Mouse (Mus musculus) urinary bladder, postnatal 36 days (tissue): ENCODE measurements at regions not wholly inside any gene's neighbourhood (a gene's known extent, or its start where the extent isn't known, plus 50 kb on each side); places are given as distances from the start of the nearest gene placed in this dataset.

ENCODE experiments used
- DNase-seq, 2 experiments: peaks; one replicate each; pipeline ENCODE4 v3.0.0; 2022; ENCODE audit warnings: low spot score in 2 of 2, mixed read lengths in 1 of 2

DNA sequence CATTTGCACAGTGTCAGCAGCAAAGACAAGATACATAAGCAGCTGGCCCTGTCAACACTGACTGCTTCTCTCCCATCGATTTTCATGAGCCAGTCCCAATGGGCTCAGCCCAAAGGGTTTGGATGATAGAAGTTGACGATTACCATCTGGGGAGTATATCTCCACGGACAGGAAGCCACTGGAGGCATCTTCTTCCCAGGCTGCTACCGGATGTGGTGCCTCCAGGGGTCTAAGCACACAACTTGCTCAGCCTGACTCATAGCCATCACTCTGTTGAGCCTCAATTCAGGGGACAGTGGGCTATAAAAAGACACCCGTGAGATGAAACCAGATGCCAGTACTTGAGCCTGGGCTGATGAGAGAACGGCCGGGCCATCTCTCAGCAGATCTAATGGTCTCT lies 71.1 kb upstream of the Hif1a start:
- DNase-seq, result no peak

DNA sequence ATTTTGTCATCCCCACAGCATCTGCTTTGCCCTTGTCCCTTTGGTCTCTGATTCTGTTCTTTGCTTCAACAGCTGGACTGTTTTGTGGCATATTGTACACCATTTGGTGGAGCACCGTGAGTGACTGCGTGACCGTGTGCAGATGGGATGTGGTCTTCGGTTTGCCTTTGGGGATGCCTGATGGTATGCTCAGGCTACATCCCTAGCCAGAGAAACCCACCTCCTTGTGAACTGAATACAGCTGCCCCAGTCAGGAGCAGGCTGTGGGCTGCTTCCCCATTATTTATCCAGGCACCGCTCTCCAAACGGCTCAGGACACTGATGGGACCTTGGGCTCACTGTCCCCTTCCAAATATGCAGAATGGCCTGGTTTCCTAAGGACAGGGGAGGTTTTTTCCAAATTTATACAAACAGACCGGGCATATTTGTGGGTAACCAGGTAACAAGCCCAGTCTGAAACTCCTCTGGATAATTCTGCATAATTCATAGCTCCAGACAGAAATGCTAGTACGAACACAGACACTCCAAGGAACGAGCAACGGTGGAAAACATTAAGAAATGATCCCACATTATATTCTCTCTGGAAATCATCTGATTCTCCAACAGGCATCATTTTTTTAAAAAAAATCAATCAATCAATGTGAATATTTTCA lies 70.5 kb upstream of the Hif1a start:
- DNase-seq, result no peak

DNA sequence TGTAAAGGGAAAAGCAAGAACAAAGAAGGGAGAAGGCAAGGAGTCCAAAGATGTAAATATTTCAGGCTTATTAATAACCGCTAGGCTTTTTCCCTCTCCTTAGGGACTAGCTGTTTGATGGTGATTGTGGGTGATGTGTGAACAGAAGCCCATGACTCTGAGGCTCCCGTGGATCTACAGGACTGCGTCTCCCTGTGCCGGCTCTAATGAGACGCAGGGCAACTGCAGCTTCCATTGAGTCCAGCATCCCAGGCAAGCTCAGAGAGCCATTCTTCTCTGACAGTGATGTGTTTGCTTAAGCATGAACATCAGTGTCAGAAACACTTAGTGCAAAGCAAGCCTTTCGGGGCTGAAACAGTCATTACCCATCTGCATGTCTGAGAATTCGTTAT lies 70.0 kb upstream of the Hif1a start:
- no peak for DNase-seq

DNA sequence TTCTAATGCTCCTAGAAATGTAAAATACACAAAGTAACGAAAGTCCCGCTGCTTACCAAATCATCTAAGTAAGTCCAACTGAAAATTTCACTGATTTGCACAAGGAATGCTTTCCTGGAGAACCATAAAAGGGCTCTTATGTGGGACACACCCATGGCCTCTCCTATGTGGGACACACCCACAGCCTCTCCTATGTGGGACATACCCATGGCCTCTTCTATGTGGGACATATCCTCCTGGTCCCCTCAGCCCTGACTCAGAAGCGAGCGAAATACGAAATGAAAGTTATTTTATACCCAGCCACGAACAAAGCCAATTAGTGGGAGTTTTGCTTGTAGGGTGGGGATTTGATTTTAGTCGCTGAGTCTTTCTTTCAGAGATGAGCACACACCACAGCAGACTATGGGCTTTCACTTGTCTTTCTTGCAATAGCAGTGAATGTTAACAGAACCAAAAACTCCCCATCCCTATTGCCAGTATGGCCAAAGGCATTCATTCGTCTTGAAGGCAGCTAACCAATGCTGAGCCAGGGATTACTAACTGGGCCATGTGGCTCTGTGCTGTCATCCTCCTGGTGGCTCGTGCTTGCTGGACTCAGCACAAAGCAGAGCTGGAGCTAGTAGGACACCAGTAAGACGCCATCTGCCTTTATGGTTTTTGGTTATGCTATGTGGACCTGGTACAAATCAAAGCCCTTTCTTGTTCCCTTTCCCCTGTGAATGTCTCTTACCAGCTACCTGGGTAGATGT lies 69.4 kb upstream of the Hif1a start:
- no peak for DNase-seq

DNA sequence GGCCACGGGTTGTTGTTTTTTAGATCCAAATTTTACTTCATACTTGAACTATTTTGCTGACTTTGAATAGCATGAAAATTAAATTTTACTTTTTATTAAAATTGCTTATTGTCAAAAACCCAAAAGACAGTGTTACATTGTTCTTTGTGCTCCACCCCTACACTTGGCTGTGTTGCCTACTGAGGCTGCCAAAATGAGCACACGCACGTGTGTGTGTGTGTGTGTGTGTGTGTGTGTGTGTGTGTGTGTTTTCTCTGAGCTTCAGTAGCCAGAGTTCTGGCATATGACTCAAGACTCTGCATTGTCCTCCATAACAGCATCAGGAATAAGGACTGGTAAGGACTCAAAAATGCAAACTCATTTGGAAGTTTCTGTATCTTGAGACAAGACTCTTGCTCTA lies 68.4 kb upstream of the Hif1a start:
- DNase-seq, result no peak

DNA sequence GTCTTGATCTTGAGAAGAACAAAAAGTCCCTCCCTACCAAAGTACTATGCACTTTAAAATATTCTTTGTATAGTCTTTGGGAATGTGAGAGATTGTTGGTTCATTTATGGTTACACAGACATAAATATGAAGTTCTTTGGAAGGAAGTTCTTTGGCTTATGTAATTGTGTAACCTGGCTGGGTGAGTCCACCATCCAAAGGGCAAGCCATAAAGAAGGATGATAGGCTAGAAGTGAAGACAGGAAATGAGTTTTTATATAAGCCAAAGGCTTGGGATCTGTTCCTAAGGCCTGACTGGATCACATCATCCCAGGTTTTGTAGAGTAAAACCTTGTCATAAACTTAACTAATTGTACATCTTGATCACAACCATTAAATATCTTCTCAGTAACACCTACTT lies 65.0 kb upstream of the Hif1a start:
- no peak for DNase-seq

DNA sequence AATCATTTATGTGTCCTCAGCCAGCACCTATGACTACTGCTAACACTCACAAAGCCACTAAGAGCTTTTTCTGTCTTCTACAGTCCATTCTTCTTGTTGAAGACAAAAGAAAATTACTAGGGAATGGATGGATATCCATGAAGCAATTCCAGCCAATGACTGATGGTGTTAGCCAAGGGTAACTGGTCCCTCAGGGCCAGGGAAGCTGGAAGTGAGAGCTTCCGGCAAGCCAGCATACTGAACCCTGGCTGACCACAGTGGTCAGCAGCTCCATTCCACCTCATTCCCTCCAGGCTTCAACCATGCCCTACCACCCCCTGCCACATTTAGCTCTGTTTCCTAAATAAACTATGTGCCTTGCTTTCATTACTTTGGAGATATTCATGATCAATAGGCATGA lies 64.1 kb upstream of the Hif1a start:
- DNase-seq, result no peak

DNA sequence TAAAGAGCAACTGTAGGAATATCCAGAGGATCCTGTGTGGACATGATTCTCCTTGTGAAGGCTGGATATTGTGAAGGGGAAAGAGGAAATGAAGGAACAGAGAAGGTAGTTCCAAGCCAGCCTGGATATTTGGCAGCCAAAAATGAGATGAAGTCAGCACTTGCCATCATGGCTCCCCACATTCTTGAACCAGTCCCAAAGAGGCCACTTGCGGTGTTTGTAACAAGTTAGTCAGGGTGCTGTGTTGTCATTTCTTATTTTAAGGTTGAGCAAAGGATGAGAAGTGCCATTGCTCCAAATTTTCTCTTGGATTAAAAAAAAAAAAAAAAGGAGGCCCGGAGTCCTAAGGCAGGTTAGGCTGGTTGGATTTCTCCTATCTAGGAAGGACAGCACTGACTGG lies 63.3 kb upstream of the Hif1a start:
- no peak for DNase-seq

DNA sequence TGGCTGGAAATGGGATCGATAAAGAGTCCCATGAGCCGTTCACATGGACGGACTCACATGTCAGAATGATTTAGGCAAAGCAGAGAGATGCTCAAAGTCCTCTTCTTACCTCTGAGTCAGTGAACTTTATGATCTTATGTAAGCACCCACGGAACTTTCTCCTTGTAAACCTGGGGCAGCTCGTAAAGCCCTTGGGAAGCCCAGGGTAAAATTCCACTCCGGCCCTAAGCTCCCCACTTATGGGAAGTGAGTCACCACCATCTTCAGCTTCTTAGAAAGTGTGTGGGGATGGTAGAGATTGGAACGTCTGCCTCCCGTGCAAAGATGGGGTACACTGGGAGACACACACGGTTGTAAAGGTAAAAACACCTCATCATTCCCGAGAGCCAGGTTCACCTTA lies 62.8 kb upstream of the Hif1a start:
- no peak for DNase-seq

DNA sequence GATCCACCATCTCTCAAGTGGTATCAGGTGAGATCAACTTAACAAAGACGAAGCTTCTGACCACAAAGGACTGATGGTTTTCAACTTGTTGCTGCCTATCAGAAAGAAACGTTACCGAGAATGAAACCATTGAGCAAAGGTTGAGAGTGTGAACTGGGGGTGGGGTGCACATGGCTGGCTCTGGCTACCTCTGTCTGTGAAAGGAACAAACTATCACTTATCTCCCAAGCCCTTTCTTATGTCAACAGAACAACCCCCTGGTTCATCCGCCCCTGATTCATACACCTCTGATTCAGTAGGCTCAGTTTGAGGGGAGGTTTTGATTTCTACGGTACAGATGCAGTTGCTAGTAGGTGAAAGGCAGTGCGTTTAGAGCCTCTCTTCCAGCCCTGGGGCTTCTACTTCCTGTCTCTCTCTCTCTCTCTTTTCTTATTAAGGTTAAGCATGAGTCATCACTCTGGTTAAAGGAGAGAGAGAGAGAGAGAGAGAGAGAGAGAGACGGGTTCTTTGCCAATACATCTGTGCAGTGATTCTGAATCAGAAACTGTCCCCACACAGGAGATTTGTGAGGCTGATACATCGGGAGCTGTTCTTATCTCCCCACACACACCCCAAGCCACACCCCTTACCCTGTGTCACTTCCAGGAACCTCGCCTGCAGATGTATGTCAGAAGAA lies 59.0 kb upstream of the Hif1a start:
- DNase-seq, result peak in 1 of 2 experiments; percentile 9

DNA sequence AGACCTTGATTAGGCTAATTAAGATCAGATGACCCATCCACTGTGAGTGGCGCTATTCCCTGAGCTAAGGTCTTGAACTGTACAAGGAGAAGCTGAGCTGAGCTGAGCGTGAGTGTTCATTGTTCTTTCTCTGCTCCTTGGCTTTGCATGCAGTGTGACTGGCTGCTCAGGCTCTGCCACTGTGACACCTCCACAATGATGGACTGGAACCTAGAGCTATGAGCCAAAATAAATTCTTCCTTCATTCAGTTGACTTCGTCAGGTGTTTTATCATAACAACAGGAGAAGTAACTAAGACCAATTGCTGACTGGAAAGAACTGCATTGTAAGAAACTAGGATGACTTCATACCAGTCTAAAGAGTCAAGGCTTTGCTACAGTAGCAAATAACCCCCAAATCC lies 56.4 kb upstream of the Hif1a start:
- DNase-seq, result no peak

DNA sequence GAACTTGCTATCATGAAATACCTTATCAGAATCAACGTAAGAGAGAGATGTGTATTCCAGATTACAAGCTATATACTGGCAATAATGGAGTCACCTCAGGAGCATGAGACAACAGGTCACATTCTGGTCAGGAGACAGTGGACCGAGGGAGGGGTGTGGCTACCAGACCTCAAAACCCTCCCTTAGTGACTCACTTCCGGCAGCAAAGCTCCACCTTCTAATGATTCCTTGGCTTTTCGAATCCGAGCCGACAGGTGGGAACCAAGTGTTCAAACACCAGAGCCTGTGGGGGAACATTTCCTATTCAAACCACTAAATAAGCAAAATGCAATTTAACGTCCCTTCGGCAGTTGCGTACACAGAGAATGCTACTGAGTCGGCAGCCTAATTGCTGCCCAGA lies 54.5 kb upstream of the Hif1a start:
- DNase-seq, result peak in 1 of 2 experiments; percentile 71

DNA sequence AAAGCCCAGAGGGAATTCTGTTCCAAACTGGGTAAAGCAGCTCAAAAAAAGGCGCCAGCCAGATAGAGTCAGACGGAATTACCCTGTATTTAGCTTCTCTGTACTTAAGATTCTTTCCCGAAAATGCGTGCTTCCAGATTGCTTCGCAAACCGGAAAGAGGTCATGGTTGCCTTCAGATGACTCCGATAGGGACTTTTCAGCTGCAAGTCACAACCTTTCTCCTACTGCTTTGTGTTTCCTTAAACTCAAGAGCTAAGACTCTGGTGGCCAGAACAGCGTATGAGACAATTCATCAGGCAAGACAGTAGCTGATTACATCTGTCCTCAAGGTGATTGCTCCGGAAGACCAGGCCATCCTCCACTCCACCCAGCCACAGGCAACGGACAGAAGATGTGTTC lies 53.8 kb upstream of the Hif1a start:
- no peak for DNase-seq

DNA sequence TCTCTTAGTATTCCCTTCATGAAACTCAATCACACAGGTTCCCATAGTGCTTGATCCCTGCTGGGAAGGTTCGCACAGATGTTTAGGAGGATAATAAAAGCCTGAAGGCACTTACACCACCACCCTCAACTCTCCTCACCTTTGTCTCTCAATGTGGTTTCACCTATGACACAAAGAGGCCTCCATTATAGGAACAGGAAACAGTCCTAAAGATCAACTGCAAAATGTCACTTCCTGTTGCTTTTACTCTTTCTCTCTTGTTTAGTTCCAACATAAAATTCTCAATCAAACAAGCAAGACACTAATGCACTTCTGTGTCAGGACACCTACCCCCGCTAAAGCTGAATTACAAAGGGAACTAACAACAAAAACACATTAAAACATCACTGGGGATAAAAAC lies 50.3 kb upstream of the Hif1a start:
- DNase-seq, result no peak
